Mouse (Mus musculus): Measurements from ENCODE around the gene Arl5b.

GRCm38 (mm10) chr2:15111808-15112440, 62.7 kb downstream of the Arl5b start:
- TF ChIP-seq CTCF (IDR thresholded peaks at IDR 0.05; ENCODE audit: low read depth, low read length) (no peak), GATA1 (IDR thresholded peaks at IDR 0.05; ENCODE audit: borderline replicate concordance, low read length) (no peak), POLR2AphosphoS5 (IDR thresholded peaks at IDR 0.05; ENCODE audit: insufficient replicate concordance, low read depth, low read length) (no peak)
